Mouse (Mus musculus) layer of hippocampus, adult 2 months (tissue): ENCODE results near the gene Ciao2a. TPM values are rescaled to one million over a fixed set of nuclear protein-coding genes. Genes with fewer than 3 reads are reported as not detected.

Experiments
- DNase-seq, 2 experiments: peaks; one replicate each; pipeline ENCODE4 v3.0.0; 2022; ENCODE audit warnings: low spot score in 2 of 2
- H3K27ac ChIP-seq: fragments of 200-600 bp; 2 replicates; pipeline ENCODE4 v1.8.1; 2022
- H3K4me3 ChIP-seq: fragments of 200-600 bp; 2 replicates; pipeline ENCODE4 v1.8.1; 2022; ENCODE audit warnings: mild to moderate bottlenecking
- CTCF ChIP-seq: fragments of 200-600 bp; conservative IDR thresholded peaks from 2 replicates; pipeline ENCODE4 v1.8.1; 2022; ENCODE audit warnings: antibody characterized with exemption, mild to moderate bottlenecking, moderate library complexity
- total RNA-seq, 2 experiments: library from RNA; stranded (reverse); gene quantifications; 2 replicates each; pipeline ENCODE4 v1.2.3; 2021

The Ciao2a gene
- total RNA-seq, 2 experiments from 2014 or later = 25.9 to 26.3 TPM

DNA sequence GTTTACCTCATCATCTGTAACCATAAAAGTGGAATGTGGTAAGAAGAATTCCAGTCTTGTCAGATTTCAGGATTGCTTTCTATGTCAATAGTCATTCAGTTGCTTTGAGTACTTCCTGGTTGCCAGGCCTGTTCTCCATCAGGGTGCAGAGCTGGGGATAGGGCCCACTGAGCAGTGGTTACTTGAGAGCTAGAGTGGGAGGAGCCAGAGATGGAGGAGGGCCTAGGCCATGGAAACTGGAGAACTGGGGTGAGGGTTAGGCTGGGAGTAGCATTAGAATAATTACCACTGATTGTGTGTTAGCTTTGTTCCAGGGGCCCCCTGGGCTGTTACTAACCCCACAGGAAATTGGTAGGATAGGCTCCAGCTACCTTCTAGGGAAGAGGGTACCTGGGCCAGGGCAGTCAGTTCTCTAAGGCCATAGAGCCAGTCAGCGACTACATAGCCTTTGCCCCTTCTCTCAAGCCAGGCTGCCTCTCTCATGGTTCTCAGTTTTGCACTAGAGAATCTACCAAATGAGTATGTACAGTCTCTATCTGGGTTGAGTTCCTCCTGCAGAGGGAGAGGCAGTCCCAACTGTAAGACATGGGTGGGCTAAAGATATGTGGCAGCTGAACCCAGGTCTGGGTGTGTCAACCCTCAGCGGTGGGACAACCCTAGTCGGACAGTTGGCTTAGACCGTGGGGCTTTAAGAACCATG, 54.9 kb downstream of the Ciao2a start:
- Histone ChIP-seq H3K27ac (no peak overlapping the region), H3K4me3 (no peak overlapping the region)
- TF ChIP-seq CTCF = no peak
- no peak for DNase-seq

DNA sequence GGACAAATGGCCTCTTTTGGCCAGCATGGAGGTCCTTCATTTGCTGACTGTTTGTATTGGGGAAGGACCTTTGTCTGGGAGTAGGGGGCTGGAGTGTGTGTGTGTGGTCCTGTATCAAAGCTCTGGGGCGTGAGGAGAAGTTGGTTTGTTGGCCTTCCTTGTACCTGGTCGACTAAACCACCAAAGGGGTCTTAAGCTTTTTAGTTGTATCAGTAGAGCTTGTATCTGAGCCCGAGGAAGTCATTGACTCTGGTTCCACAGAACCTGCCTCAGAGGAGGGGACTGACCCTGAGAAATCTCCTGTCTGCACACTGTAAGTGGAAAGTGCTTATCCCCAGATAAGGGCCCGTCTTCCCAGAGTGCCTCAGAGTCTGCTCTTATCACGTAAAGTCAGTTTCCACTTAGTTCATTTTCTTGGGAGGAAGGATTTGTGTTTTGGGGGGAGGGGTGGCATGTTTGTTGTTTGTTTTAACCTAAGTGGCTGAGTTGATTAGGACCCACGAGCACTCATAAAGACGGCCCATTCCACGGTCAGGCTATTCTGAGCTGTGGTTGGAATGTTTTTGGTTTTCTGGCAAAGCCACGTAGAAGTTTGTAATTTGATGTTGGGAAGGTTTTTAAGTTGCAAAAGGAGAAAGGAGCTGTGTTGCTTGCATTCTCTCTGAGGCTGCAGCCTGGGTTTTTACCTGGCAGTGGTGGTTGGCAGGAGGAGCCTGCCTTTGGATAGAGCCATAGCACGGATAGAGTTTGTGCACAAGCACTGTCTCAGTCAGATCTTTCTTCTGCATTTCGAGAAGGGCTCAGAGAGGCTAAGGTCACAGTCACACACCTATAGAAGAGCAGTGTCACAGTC, 55.6 kb downstream of the Ciao2a start:
- no peak for DNase-seq
- H3K27ac ChIP-seq = no peak overlapping the region
- TF ChIP-seq CTCF = no peak
- H3K4me3 ChIP-seq = no peak overlapping the region

GRCm38 (mm10) chr9:66182679-66182993, 56.2 kb downstream of the Ciao2a start:
- DNase-seq = no peak
- no peak for TF ChIP-seq CTCF
- H3K27ac ChIP-seq = no peak overlapping the region

DNA sequence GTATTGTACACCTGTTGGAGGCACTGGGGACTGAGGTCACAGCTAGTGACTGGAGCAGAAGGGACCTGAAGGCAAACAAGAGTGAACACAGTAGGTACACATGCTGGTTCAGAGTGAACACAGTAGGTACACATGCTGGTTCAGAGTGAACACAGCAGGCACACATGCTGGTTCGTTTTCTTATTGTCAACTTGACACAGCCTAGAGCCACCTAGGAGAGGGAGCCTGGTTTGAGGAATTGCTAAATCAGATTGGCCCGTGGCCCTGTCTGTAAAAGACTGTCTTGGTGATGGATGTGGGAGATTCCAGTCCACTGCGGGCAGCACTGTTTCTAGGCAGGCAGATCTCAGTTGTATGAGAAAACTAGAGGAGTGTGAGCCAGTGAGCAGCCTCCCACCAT, 56.6 kb downstream of the Ciao2a start:
- DNase-seq = no peak
- H3K4me3 ChIP-seq = no peak overlapping the region

More at GRCm38 (mm10) chr9:66182679-66182993, 56.2 kb downstream of the Ciao2a start:
- no peak overlapping the region for H3K4me3 ChIP-seq

DNA sequence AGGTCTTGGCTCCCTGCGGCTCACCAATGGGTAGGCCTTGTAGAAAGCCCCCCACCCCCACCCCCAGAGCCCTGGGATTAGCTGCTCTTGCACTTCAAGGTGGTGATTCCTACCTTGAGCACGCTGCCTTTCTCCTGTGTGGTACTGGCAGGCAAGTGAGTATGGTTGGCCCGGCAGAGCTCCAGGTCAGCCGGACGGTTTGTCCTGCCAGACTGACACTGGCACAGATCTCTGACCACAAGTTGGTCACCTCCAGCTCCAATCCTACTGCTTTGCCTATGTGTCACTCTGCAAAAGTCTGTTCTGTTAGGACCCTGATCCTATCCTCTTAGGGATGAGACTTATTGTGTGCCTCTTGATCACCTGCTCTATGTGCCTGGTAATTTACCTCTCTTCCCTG, 58.2 kb downstream of the Ciao2a start:
- no peak for TF ChIP-seq CTCF
- no peak for DNase-seq
- no peak overlapping the region for H3K27ac ChIP-seq
- H3K4me3 ChIP-seq = no peak overlapping the region

More for the DNA sequence above, 56.6 kb downstream of the Ciao2a start:
- TF ChIP-seq CTCF = no peak
- no peak overlapping the region for H3K27ac ChIP-seq

GRCm38 (mm10) chr9:66186426-66186825, 60.0 kb downstream of the Ciao2a start:
- H3K27ac ChIP-seq = no peak overlapping the region
- no peak for DNase-seq
- TF ChIP-seq CTCF = no peak

More at GRCm38 (mm10) chr9:66186426-66186825, 60.0 kb downstream of the Ciao2a start:
- no peak overlapping the region for H3K4me3 ChIP-seq

Other genes starting within 250 kb of the Ciao2a start
- gene Pclaf, start 236.4 kb upstream of the Ciao2a start, total RNA-seq = under 1 TPM; 0.64 to 0.97 TPM
- 10 to 100 TPM; 39.0 to 41.2 TPM for gene Trip4, start 217.8 kb upstream of the Ciao2a start, total RNA-seq
- 10 to 100 TPM; 41.6 to 44.0 TPM for gene Csnk1g1, start 217.7 kb upstream of the Ciao2a start, total RNA-seq
- gene Ppib, start 66.4 kb upstream of the Ciao2a start, total RNA-seq = 100 to 1,000 TPM; 195 to 201 TPM
- 1 to 10 TPM; 4.6 to 6.9 TPM for gene Snx22, start 56.9 kb upstream of the Ciao2a start, total RNA-seq
- gene Snx1, start within 50 bp of the Ciao2a start, total RNA-seq = 10 to 100 TPM; 85.5 to 86.1 TPM
- under 1 TPM; 0.47 to 0.61 TPM for gene Dapk2, start 31.6 kb downstream of the Ciao2a start, total RNA-seq
- 100 to 1,000 TPM; 108 to 119 TPM for gene Herc1, start 223.8 kb downstream of the Ciao2a start, total RNA-seq